Mouse (Mus musculus): ENCODE data around the gene Slc6a19.
"Not testable (repeated sequence)": the region's sequence is repeated elsewhere in the genome, so short reads cannot be mapped to it uniquely, and the experiment has no call there.

Slc6a19 gene

DNA sequence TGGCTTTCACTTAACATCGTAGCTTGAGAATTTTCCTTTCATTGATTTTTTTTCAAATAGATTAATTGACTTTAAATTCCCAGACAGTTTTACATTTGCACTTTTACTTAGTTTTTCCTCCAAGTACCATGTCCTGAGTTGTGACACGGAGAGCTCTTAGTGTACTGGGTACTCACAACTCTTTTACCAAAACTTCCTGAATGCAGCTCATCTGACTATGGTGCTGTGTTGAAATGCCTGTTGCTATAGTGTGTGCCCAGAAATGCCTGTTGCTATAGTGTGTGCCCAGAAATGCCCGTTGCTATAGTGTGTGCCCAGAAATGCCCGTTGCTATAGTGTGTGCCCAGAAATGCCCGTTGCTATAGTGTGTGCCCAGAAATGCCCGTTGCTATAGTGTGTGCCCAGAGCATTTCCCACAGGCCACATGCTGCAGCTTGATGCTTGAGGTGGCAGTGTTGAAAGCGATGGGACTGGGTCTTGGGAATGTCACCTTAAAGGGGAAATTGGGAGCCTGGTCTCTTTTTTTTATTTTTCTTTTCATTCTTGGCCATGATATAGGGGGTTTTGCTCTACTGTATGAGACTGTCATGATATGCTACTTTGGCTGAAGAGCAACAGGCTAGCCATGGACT lies at the start of gene Slc6a19:
TSS of gene Slc6a19 (minus strand) at position 172 of the 632 bp plus-strand sequence.
- no peak for DNase-seq (ENCODE audit: low read depth in 1 of 2, low spot score in 2 of 2)

DNA sequence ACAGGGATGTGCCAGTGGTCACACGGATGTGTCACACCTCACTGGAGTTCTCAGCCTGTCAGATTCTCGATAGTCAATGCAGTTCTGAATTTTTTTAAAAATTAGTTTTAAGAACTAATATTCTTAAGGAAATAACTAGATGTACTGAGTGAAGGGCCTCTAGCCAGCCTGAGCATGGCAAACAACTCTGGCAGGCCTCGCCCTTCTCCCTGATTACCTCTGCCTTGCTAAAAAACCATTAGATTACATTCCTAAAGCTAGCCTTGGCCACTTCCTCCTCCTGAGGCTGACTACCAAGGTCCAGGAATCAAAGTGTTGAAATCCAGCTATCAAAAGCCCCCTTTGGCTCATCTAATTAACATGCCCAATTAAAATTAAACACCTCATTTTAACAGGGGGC lies 46.6 kb upstream of the Slc6a19 start:
- DNase-seq (ENCODE audit: low read depth in 1 of 2, low spot score in 2 of 2): no peak

DNA sequence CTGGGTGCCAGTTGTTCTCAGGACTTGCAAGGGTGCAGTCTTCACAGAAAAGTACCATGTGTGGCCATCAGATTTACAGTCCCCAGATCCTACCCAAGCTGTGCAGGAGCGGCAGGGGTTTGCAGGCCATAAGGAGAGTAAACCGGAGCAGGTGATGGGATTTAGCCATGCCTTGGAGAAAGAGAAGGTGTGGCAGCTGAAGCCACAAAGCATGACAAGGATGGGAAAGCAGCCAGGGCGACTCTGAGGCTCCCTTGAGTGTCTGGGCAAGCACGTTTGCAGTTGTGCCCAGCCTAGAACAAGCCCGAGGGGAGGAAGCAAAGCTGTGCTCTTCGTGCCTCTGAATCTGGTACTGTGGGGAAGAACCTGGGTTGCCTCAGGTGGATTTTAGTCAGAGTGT lies 45.8 kb upstream of the Slc6a19 start:
- DNase-seq (ENCODE audit: low read depth in 1 of 2, low spot score in 2 of 2): no peak

GRCm38 (mm10) chr13:73748663-73749440 lies 44.2 kb upstream of the Slc6a19 start:
- DNase-seq (ENCODE audit: low read depth in 1 of 2, low spot score in 2 of 2): no peak

DNA sequence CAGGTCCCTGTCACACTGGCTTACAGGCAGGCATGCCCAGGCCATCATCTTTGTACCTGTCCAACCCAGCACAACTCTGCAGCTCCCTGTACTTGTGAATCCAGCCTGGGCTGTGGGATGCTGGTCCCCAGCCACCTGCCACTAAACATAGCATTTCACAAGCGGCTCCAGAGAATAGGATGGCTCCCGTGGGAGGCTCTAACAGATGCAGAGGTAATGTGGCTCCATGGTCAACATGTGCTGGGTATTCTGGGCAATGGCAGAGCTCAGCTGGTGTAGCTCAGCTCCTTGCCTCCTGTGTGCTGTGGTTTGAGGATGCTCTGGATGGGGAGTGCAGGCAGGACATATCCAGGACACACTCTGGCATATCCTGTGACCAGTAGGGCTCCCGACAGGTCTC lies 39.0 kb upstream of the Slc6a19 start:
- DNase-seq (ENCODE audit: low read depth in 1 of 2, low spot score in 2 of 2): no peak

- no peak for DNase-seq (ENCODE audit: low read depth in 1 of 2, low spot score in 2 of 2)
Measured at GRCm38 (mm10) chr13:73742944-73743343, 38.3 kb upstream of the Slc6a19 start.

DNA sequence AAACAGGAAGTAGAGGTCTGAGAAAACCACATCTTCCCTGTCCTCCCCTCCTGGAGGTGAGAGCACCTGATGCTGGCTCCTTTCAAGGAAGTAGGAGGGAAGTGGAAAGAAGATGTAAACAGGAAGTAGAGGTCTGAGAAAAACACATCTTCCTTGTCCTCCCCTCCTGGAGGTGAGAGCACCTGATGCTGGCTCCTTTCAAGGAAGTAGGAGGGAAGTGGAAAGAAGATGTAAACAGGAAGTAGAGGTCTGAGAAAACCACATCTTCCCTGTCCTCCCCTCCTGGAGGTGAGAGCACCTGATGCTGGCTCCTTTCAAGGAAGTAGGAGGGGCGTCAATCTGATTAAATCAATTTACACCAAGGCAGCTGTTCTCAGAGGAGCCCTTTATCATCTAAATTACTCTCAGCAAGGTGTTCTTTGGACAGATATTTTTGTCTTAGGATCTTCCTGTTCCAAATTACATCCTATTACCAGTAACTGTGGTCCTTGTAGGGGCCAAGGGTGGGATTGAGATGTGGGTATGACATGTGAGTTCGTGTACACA lies 35.8 kb upstream of the Slc6a19 start:
- not testable (repeated sequence) for DNase-seq (ENCODE audit: low read depth in 1 of 2, low spot score in 2 of 2)

GRCm38 (mm10) chr13:73736943-73737342 lies 32.3 kb upstream of the Slc6a19 start:
- no peak for DNase-seq (ENCODE audit: low read depth in 1 of 2, low spot score in 2 of 2)

- DNase-seq (ENCODE audit: low read depth in 1 of 2, low spot score in 2 of 2): no peak
Measured at GRCm38 (mm10) chr13:73735928-73736327, 31.3 kb upstream of the Slc6a19 start.

DNA sequence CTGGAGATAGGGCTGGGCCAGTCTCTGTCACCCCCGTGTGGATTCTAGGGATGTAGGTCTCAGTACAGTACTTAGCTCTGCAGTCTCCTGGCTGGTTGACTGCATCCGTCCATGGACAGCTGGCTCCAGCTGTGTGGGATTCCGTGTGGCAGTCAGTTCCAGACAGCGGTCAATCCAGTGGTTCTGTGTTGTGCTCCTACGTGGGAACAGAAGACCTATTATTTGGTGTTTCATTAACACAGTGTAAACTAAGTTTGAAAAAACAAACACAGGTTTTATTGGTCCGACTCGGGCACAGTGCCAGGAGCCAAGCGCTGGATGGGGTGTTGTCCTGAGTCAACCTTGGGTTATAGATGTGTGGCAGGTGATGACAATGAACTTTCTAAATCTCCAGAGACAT lies 30.6 kb upstream of the Slc6a19 start:
- DNase-seq (ENCODE audit: low read depth in 1 of 2, low spot score in 2 of 2): no peak

DNA sequence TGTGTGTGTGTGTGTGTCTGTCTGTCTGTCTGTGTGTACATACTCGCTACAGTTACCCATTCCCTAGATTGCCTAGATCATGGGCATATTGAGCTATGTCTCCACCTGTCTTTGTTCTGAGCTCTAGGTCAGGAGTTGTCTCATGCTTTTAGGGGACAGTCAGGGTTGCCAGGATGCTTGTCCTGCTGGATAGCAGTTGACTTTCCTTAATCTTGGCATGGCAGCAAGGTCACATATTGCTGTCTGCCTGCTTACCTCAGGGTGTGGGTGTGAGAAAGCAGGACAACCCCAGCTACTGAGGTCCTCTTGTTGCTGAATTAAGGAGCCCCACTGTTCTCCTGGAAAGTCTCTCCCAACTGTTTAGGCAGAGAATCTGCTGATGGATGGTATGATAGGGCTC lies 29.7 kb upstream of the Slc6a19 start:
- no peak for DNase-seq (ENCODE audit: low read depth in 1 of 2, low spot score in 2 of 2)

DNA sequence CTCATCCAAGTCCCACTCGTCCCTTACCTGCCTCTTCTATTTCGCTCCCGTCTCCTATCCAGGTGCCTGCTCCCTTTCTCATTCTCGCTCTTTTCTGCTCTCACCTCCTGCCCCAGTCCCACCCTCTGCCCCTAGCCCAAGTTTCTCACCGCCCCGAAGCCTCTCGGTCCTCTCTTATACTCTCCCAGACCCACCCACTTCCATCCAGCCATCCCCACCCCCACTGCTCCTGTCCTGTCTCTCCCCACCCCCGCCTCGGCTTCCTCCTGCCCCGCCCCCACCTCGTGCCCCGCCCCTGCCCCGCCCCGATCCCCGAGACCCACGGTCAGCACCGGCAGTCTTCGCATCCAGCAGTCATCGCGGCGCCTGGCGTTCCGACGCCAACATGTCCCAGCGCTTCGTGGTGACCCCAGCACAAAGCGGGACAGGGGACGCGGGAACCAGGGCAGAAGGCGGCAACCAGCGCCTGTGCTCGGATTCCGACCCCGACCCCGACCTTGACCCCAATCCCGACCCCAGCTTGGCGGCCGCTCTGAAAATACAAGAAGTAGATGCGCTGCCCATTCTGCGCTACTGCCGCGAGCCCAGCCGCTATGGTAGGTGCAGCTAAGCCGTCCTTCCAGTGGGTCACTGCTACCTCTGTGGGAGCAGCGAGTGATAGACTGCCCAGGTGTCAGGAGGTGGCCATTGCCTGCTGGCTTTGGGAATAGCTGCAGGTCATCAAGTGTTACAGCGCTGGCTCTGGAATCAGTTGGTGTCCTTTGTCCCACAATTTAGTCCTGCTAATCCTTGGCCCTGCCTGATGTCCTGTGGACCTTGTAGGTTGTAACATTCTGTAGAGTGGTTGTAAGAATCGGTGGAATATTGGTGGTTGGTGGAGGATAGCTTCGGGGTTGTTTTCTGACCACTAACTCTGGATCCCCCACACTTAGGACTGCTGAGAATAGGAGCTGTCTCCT lies 28.4 kb upstream of the Slc6a19 start, which contains the start of gene Slc12a7:
TSS of gene Slc12a7 (plus strand) at position 353 of the 959 bp plus-strand sequence.
- DNase-seq (ENCODE audit: low read depth in 1 of 2, low spot score in 2 of 2): no peak

- no peak for DNase-seq (ENCODE audit: low read depth in 1 of 2, low spot score in 2 of 2)
Measured at GRCm38 (mm10) chr13:73732235-73732634, 27.6 kb upstream of the Slc6a19 start.

- no peak for DNase-seq (ENCODE audit: low read depth in 1 of 2, low spot score in 2 of 2)
Measured at GRCm38 (mm10) chr13:73730913-73731312, 26.2 kb upstream of the Slc6a19 start.

DNA sequence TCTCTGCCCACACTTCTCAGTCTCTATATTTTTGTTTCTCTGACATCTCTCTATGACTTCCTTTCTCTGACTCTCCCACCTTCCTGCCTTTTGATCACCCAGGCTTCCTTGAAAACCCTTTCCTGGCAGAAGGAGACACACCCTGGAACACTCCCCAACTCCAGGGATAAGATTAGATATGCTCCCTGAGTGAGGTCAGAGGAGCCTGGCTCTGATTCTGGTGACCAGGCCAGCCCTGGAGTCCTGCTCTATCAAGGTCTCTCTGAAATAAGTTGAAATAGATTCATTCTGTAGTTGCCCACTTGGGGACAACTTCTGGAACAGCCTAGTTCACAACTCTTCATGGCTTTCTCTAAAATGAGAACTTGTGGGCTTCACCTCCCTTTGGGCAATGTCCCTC lies 24.0 kb upstream of the Slc6a19 start:
- DNase-seq (ENCODE audit: low read depth in 1 of 2, low spot score in 2 of 2): no peak

- no peak for DNase-seq (ENCODE audit: low read depth in 1 of 2, low spot score in 2 of 2)
Measured at GRCm38 (mm10) chr13:73727621-73728025, 23.0 kb upstream of the Slc6a19 start.

- DNase-seq (ENCODE audit: low read depth in 1 of 2, low spot score in 2 of 2): no peak
Measured at GRCm38 (mm10) chr13:73725315-73725714, 20.6 kb upstream of the Slc6a19 start.

DNA sequence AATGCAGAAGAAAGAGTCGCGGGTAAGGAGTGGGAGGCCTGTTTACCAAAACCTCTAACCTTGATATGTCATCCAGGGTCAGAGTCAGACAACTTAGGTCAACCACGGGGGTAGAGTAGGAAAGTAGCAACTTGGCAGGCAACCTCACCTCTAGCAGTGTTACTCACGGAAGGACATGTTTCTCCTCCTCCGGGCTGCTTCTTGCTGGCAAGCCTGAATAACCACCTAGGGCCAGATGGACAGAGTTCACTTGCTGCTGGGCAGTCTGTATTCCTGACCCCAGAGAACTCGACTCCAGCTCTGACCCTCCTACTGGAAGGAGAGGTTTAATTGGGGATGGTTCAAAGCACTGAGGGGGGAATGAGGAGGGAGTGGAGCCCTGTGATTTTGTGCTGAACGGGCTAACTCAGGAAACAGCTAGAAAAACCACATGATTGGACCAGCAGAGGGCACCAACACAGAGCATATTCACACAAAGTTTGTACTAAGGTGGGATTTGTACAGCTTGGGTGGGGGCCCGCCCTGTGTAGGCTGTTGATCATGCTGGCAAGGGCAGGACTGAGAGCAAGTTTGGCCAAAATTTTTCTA lies 18.5 kb upstream of the Slc6a19 start:
- no peak for DNase-seq (ENCODE audit: low read depth in 1 of 2, low spot score in 2 of 2)

DNA sequence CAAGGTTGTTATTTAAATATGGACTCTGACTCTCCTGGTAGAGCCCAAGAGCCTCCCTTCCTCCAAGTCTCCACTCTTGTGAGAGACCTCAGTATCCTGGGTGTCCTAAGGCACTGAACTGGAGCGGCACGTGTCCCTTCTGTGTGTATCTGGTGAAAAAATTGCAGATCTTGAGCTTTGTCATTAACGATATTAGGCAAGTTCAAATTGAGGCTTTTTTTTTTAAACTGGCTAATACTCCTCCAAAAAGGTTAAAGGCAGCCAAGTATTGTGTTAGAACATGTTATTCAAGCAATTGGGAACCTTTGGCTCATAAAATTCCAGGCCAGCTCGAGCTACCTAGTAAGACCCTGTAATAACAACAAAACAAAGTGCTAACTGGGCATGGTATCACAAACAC lies 15.6 kb upstream of the Slc6a19 start:
- DNase-seq (ENCODE audit: low read depth in 1 of 2, low spot score in 2 of 2): no peak

DNA sequence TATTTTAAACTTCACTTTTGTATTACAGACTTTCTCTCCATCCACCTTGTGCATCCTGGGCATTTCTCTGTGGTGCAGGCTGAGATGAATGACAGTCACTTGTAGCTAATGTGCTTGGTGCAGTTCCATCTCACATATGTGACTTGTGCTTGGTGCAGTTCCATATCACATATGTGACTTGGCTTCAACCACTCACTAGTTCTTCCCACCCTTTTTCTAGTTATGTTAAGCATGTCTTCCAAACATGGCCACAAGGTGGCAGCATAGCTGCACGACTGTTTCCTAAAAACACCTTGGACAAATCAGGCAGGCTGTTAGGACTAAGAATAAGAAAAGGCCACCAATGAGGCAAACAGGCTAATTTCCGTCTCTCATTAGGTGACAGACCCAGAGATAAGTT lies 13.6 kb upstream of the Slc6a19 start:
- DNase-seq (ENCODE audit: low read depth in 1 of 2, low spot score in 2 of 2): peak in 1 of 2 experiments; percentile 44

DNA sequence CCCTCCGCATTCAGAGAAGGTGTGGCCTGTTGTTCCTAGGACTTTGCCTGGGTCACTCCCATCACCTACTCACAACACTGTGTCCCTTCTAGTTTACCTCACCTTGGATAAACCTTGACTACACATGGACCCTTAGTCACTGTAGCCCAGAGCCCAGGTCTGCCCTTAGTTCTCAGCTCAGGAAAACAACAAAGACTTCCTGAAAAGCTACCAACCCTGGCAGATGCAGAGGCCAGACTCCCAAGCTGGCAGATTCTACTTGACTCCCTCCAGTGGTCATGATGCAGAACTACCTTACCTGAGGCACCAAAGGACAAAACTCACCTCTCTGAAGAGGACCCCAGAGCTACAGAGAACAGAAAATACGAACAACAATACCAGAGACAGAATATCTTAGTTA lies 9.4 kb upstream of the Slc6a19 start:
- DNase-seq (ENCODE audit: low read depth in 1 of 2, low spot score in 2 of 2): no peak

All from monocyte, adult 2 months (primary cell).